Mouse (Mus musculus) liver, embryonic 14.5 days (tissue): ENCODE measurements around the gene Tle2. TPM values are rescaled to one million over a fixed set of nuclear protein-coding genes. Genes with fewer than 3 reads are reported as not detected.

Experiments used
- ATAC-seq: fragments of 200-750 bp; cut with Nextera tagmentation; 2 replicates; pipeline ENCODE4 v1.8.0; 2017; ENCODE audit warnings: moderate number of reproducible peaks, mild to moderate bottlenecking, moderate library complexity; ENCODE audit not compliant: insufficient read depth
- DNase-seq, 3 experiments: peaks; one replicate each; pipeline ENCODE4 v3.0.0-alpha.2; 2012 to 2013; ENCODE audit warnings: low read depth in 3 of 3, low spot score in 3 of 3
- H3K27ac ChIP-seq: fragments of 300-500 bp; sonication (generic); 2 replicates; pipeline ENCODE4 v1.5.1; 2014; ENCODE audit warnings: moderate library complexity, mild to moderate bottlenecking, control low read depth, inconsistent platforms
- H3K27me3 ChIP-seq: fragments of 300-500 bp; sonication (generic); 2 replicates; pipeline ENCODE4 v1.6.1; 2014; ENCODE audit warnings: mild to moderate bottlenecking, low read length, moderate library complexity; ENCODE audit not compliant: control insufficient read depth, insufficient read depth
- H3K36me3 ChIP-seq: fragments of 300-500 bp; sonication (generic); replicated peaks from 2 replicates; pipeline ENCODE4 v1.6.1; 2014; ENCODE audit warnings: low read depth; ENCODE audit not compliant: control insufficient read depth, insufficient read depth
- H3K4me1 ChIP-seq, 2 experiments: fragments of 200-500 bp in 1 of 2; fragments of 300-500 bp in 1 of 2; sonication (generic) in 1 of 2; replicated peaks; 2 replicates each; pipeline ENCODE4 v1.6.1; 2012 to 2014; ENCODE audit warnings: antibody characterized with exemption in 1 of 2, inconsistent platforms in 1 of 2, low read length in 1 of 2; ENCODE audit not compliant: control insufficient read depth in 2 of 2, insufficient read depth in 2 of 2
- H3K4me2 ChIP-seq: fragments of 300-500 bp; sonication (generic); 2 replicates; pipeline ENCODE4 v1.6.1; 2014; ENCODE audit warnings: low read depth, mild to moderate bottlenecking, control low read depth, moderate library complexity
- H3K4me3 ChIP-seq, 2 experiments: fragments of 200-500 bp in 1 of 2; fragments of 300-500 bp in 1 of 2; sonication (generic) in 1 of 2; 2 replicates each; pipeline ENCODE4 v1.5.1; 2012 to 2014; ENCODE audit warnings: low read depth in 2 of 2, low read length in 2 of 2, mild to moderate bottlenecking in 2 of 2, control low read depth in 1 of 2, inconsistent platforms in 1 of 2, moderate library complexity in 1 of 2; ENCODE audit not compliant: insufficient read depth in 1 of 2
- H3K9ac ChIP-seq: fragments of 300-500 bp; sonication (generic); replicated peaks from 2 replicates; pipeline ENCODE4 v1.6.1; 2014; ENCODE audit warnings: mild to moderate bottlenecking, control low read depth, moderate library complexity
- H3K9me3 ChIP-seq: fragments of 300-500 bp; sonication (generic); 2 replicates; pipeline ENCODE4 v1.6.1; 2016; ENCODE audit warnings: low read length, mixed read lengths; ENCODE audit not compliant: control insufficient read depth
- CTCF ChIP-seq: IDR thresholded peaks from 2 replicates; pipeline ENCODE4 v1.5.1; 2016; ENCODE audit warnings: antibody characterized with exemption, low read depth, control low read depth
- EP300 ChIP-seq: IDR thresholded peaks from 2 replicates; pipeline ENCODE4 v1.6.1; 2016; ENCODE audit warnings: antibody characterized with exemption, low read depth
- WGBS: fragments of 180-500 bp; shearing (Covaris S2); extraction: QIAGEN DNeasy Blood & Tissue Kit; methylation state at CpG from one replicate; pipeline ENCODE4 v1.1.7; 2014; ENCODE audit not compliant: insufficient replicate concordance; 5-methylcytosine and 5-hydroxymethylcytosine counted together
- polyA plus RNA-seq, 2 experiments: library from polyadenylated mRNA; depleted of rRNA in 1 of 2; stranded (reverse) in 1 of 2; unstranded in 1 of 2; fragments of >200 nt; fragmentation: Nextera tagmentation in 1 of 2; extraction: Ambion mirVana in 1 of 2; gene quantifications; 2 replicates each; pipeline versions ENCODE4 v1.2.1 to v1.2.3; 2012 to 2014

The Tle2 gene
- polyA plus RNA-seq, 2 experiments, result 0.90 to 5.2 TPM

DNA sequence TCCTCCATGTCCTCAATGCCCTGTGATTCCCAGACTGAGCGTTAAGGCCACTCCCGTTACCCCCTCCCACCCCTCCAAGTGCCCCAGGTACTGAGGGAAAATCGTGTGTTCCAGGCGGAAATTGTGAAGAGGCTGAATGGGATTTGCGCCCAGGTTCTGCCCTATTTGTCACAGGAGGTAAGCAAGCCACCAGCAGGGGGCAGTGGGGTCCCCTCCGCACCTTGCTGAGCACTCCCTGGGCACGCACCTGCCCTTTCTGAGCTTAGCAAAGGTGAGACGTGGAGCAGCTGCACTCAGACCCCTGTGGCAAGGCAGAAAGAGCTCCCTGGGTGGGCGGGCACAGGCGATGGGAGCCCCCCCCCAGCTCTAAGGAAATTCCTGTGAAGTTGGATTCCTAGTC is 9.6 kb upstream of the Tle2 start:
- peaks cover 12% of the 10 kb centered on the region for H3K36me3 ChIP-seq
- H3K27me3 ChIP-seq, result no peaks in the 10 kb centered on the region
- TF ChIP-seq CTCF (peak; percentile 94), EP300 (no peak)
- H3K9ac ChIP-seq, result no peak overlapping the region
- H3K4me3 ChIP-seq, result no peak overlapping the region
- 53% methylated on average over 10 of the region's 10 CpGs for whole genome bisulfite sequencing
- ATAC-seq (no peak), DNase-seq (no peak)
- no peaks in the 10 kb centered on the region for H3K9me3 ChIP-seq
- H3K4me2 ChIP-seq, result no peak overlapping the region
- H3K27ac ChIP-seq, result no peak overlapping the region
- H3K4me1 ChIP-seq, result peaks cover 7 to 22% of the 10 kb centered on the region in 2 experiments

DNA sequence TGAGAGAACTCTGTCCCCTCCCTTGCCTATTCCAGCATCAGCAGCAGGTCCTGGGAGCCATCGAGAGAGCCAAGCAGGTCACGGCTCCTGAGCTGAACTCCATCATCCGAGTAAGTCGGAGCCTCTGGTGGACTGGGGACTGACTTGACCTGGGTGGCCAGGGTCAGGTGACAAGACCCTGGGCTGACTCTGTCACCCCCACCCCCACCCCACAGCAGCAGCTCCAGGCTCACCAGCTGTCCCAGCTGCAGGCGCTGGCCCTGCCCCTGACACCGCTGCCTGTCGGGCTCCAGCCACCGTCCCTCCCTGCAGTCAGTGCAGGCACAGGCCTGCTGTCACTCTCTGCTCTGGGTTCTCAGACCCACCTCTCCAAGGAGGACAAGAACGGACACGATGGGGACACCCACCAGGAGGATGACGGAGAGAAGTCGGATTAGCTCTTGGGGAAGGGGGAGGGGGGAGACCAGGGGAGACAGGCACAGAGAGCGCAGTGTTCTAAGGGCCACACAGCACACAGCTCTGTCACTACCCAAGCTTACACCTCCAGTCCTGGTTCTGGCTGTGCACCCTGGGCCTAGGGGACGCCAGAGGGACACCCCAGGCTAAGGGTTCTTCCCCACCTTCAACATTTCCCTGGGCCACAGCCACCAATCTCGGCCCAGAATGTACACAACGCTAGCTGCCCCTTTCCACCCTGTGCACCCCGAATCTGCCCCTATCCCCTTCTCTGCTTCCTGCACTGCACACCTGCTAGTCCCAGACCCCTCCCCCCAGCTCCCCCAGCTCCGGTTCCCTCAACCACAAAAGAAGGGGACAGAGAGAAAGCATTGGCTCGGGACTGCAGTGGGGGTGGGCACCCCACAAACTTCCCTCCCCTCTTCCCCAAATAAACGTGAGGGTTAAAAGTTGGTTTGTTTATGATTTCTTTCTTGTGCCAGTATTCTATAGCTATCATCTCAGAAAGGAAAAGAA is 8.8 kb upstream of the Tle2 start:
- Histone ChIP-seq H3K9me3 (no peaks in the 10 kb centered on the region), H3K27ac (no peak overlapping the region), H3K27me3 (no peaks in the 10 kb centered on the region), H3K9ac (no peak overlapping the region), H3K36me3 (peaks cover 12% of the 10 kb centered on the region), H3K4me2 (no peak overlapping the region), H3K4me1 (peaks cover 7 to 29% of the 10 kb centered on the region in 2 experiments), H3K4me3 (no peak overlapping the region)
- WGBS, result 63% methylated on average over 20 of the region's 20 CpGs
- DNase-seq, result no peak
- ATAC-seq, result no peak
- TF ChIP-seq CTCF (no peak), EP300 (no peak)

- Histone ChIP-seq H3K4me2 (no peak overlapping the region), H3K9ac (no peak overlapping the region), H3K4me1 (peaks cover 20 to 34% of the 10 kb centered on the region in 2 experiments), H3K27me3 (no peaks in the 10 kb centered on the region), H3K4me3 (no peak overlapping the region), H3K27ac (no peak overlapping the region), H3K9me3 (no peaks in the 10 kb centered on the region), H3K36me3 (peaks cover 12% of the 10 kb centered on the region)
- ATAC-seq, result no peak
- 27% methylated on average over 16 of the region's 16 CpGs for WGBS
- no peak for DNase-seq
- TF ChIP-seq EP300 (no peak), CTCF (no peak)
Observed at GRCm38 (mm10) chr10:81568381-81569191, 5.8 kb upstream of the Tle2 start.

DNA sequence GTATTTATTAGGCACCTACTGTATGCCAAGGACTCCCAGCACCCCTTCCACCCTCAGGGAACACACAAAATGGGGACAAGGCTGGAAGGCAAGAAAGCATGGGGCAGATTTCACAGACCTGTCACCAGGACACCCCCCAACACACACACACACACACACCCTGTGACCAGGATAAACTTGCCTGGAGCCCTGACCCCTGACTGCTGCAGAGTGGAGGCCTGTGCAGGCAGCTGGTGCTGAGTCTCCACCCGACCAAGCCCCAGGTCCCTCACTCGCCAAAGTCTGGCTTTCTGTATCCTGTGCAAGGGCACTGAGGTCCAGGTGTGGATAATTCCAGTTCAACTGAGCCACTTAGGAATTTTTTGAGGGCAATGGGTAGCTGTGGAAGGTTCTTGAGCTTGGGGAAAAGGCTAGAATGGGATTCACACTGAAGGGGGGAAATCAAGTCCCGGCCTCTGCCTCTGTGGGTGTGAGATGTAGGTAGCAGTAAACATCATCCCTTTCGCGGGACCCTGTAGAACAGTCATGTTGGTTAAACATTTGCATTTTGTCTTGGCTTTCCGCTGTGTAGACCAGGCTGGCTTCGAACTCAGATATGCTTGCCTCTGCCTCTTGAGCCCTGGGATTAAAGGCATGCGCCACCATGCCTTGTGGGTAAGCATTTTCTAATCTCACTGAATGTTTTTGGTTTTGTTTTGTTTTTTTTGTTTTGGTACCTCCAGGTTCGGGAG is 4.7 kb upstream of the Tle2 start:
- H3K9me3 ChIP-seq, result no peaks in the 10 kb centered on the region
- H3K9ac ChIP-seq, result no peak overlapping the region
- H3K4me1 ChIP-seq, result peaks cover 21 to 36% of the 10 kb centered on the region in 2 experiments
- no peak overlapping the region for H3K27ac ChIP-seq
- no peak overlapping the region for H3K4me3 ChIP-seq
- H3K27me3 ChIP-seq, result no peaks in the 10 kb centered on the region
- no peak overlapping the region; the same call in 1 of the 2 replicates for H3K4me2 ChIP-seq
- no peak for DNase-seq
- H3K36me3 ChIP-seq, result peaks cover 8% of the 10 kb centered on the region
- ATAC-seq, result no peak
- WGBS, result 69% methylated on average over 9 of the region's 9 CpGs
- TF ChIP-seq EP300, result no peak
- TF ChIP-seq CTCF, result no peak
